Mouse (Mus musculus) lung, embryonic 15.5 days (tissue): ENCODE data around the gene Timm13. TPM values are rescaled to one million over a fixed set of nuclear protein-coding genes. Genes with fewer than 3 reads are reported as not detected.

Source experiments
- ATAC-seq: fragments of 200-750 bp; cut with Nextera tagmentation; 2 replicates; pipeline ENCODE4 v1.8.0; 2017; ENCODE audit warnings: moderate number of reproducible peaks, borderline replicate concordance; ENCODE audit not compliant: low FRiP score, low TSS enrichment; ENCODE audit errors: extremely low read depth
- H3K27ac ChIP-seq: fragments of 300-500 bp; sonication (generic); 2 replicates; pipeline ENCODE4 v1.5.1; 2015; ENCODE audit warnings: moderate library complexity, mild to moderate bottlenecking, inconsistent platforms
- H3K27me3 ChIP-seq: fragments of 300-500 bp; sonication (generic); 2 replicates; pipeline ENCODE4 v1.6.1; 2015; ENCODE audit warnings: inconsistent platforms
- H3K36me3 ChIP-seq: fragments of 300-500 bp; sonication (generic); 2 replicates; pipeline ENCODE4 v1.6.1; 2015; ENCODE audit warnings: inconsistent platforms
- H3K4me1 ChIP-seq: fragments of 300-500 bp; sonication (generic); 2 replicates; pipeline ENCODE4 v1.6.1; 2015; ENCODE audit warnings: inconsistent platforms
- H3K4me2 ChIP-seq: fragments of 300-500 bp; sonication (generic); 2 replicates; pipeline ENCODE4 v1.6.1; 2015; ENCODE audit warnings: inconsistent platforms, mild to moderate bottlenecking, moderate library complexity
- H3K4me3 ChIP-seq: fragments of 300-500 bp; sonication (generic); 2 replicates; pipeline ENCODE4 v1.5.1; 2015; ENCODE audit warnings: mild to moderate bottlenecking, inconsistent platforms
- H3K9ac ChIP-seq: fragments of 300-500 bp; sonication (generic); 2 replicates; pipeline ENCODE4 v1.6.1; 2015; ENCODE audit warnings: inconsistent platforms
- H3K9me3 ChIP-seq: fragments of 300-500 bp; sonication (generic); 2 replicates; pipeline ENCODE4 v1.6.1; 2016; ENCODE audit warnings: inconsistent platforms
- WGBS: fragments of 180-500 bp; shearing (Covaris S2); methylation state at CpG from one replicate; pipeline ENCODE4 v1.1.7; 2015; 5-methylcytosine and 5-hydroxymethylcytosine counted together
- polyA plus RNA-seq: library from polyadenylated mRNA; unstranded; fragments of >200 nt; fragmentation: Nextera tagmentation; extraction: Ambion mirVana; gene quantifications from 2 replicates; pipeline ENCODE4 v1.2.1, GENCODE M21; 2015

The Timm13 gene
- polyA plus RNA-seq, 1 experiment from 2014 or later, result 305 TPM

DNA sequence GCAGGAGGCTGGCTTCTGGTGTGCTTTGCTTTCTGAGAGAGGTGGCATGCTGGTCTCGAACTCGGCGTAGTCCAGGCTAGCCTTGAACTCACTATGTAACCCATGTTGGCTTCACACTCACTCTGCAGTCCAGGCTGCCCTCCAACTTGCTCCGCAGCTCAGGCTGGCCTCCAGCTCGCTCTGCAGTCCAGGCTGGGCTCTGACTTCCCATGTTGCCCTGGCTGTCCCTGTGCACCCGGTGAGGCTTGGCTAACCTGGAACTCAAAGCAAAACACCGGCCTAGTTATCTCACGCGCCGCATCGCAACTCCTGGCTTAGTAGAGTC, 45.1 kb downstream of the Timm13 start:
- Histone ChIP-seq H3K9me3 (no peaks in the 10 kb centered on the region), H3K4me2 (peak overlapping the region; percentile 99), H3K36me3 (peaks cover 20% of the 10 kb centered on the region), H3K4me3 (peak overlapping the region; percentile 78), H3K9ac (peak overlapping the region; percentile 79), H3K27me3 (no peaks in the 10 kb centered on the region), H3K4me1 (peaks cover 43% of the 10 kb centered on the region), H3K27ac (no peak overlapping the region)
- ATAC-seq, result no peak
- 16% methylated on average over 11 of the region's 11 CpGs for WGBS

DNA sequence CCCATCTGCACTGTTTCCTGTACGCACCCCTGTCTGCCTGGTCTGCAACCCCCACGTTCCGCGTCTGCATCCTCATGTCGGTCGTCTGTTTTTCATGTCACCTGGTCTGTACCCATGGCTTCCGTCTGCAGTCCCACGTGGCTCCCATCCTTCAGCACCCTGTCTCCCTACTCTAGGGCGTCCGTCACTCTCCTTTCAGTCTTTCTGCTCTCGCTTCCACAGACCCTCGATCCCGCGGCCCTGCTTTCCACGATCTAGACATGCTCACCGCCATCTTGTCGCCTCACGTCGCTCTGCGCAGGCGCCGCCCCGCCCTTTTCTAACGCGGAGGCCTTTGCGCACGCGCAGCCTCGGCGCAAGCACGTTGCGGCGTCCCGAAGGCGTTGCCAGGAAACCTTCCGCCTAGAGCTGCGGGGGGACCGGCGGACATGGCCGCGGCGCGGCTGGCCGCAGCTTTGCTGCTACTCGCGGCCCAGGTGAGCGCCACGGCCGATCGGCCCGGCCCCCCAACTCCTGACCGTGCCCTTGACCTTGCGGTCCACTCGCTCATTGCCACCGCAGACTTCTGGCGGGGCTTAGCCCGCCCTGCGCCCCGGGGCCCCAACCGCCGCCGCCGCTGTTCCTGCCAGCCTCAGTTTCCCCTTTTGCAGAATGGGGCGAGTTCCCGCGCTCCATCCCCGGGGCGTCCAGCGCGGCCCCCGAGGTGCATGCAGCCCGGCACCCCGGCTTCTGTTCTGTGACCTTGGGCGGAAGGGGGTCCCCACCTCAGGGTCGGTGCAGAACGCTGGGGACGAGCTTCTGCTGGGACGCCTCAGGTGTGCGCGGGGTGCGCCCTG, 45.6 kb downstream of the Timm13 start, which contains the start of the genes Lsm7 and Sppl2b:
Gene Lsm7, minus strand, starts transcription at position 297 of the 836 bp plus-strand sequence.
Gene Sppl2b, plus strand, starts transcription at position 363 of the 836 bp plus-strand sequence.
- peak within 1 kb of the TSS; percentile 79 for H3K9ac ChIP-seq
- H3K4me3 ChIP-seq, result peak within 1 kb of the TSS; percentile 78
- under 1% methylated on average over 81 of the region's 81 CpGs for WGBS
- H3K9me3 ChIP-seq, result no peaks in the 10 kb centered on the region
- peak within 1 kb of the TSS; percentile 99 for H3K4me2 ChIP-seq
- no peak within 1 kb of the TSS for H3K27ac ChIP-seq
- ATAC-seq, result peak; percentile 74
- peaks cover 20% of the 10 kb centered on the region for H3K36me3 ChIP-seq
- peaks cover 43% of the 10 kb centered on the region for H3K4me1 ChIP-seq
- H3K27me3 ChIP-seq, result no peaks in the 10 kb centered on the region

Other genes starting within 250 kb of the Timm13 start
- gene Btbd2, start 243.9 kb downstream of the Timm13 start, polyA plus RNA-seq, result 83.0 and 85.2 TPM in 2 replicates
- gene Mknk2, start 222.9 kb downstream of the Timm13 start, polyA plus RNA-seq, result 99.8 and 104 TPM in 2 replicates
- 44.5 and 44.7 TPM in 2 replicates for gene Mob3a, start 199.0 kb downstream of the Timm13 start, polyA plus RNA-seq
- gene Izumo4, start 198.8 kb downstream of the Timm13 start, polyA plus RNA-seq, result 19.8 and 23.0 TPM in 2 replicates
- 68.2 and 72.4 TPM in 2 replicates for gene Ap3d1, start 158.7 kb downstream of the Timm13 start, polyA plus RNA-seq
- gene Dot1l, start 145.8 kb downstream of the Timm13 start, polyA plus RNA-seq, result 15.5 and 18.3 TPM in 2 replicates
- gene Sf3a2, start 102.8 kb downstream of the Timm13 start, polyA plus RNA-seq, result 60.1 and 64.7 TPM in 2 replicates
- 116 and 118 TPM in 2 replicates for gene Plekhj1, start 102.3 kb downstream of the Timm13 start, polyA plus RNA-seq
- 0.09 and 0.13 TPM in 2 replicates for gene Amh, start 95.7 kb downstream of the Timm13 start, polyA plus RNA-seq
- 0.74 and 1.5 TPM in 2 replicates for gene Jsrp1, start 87.5 kb downstream of the Timm13 start, polyA plus RNA-seq
- 1,965 and 1,985 TPM in 2 replicates for gene Oaz1, start 74.3 kb downstream of the Timm13 start, polyA plus RNA-seq
- gene Lingo3, start 56.9 kb downstream of the Timm13 start, polyA plus RNA-seq, result 0.05 and 0.31 TPM in 2 replicates
- 254 and 281 TPM in 2 replicates for gene Lsm7, start 45.8 kb downstream of the Timm13 start, polyA plus RNA-seq
- gene Sppl2b, start 45.7 kb downstream of the Timm13 start, polyA plus RNA-seq, result 39.1 and 40.8 TPM in 2 replicates
- gene Tmprss9, start 29.1 kb downstream of the Timm13 start, polyA plus RNA-seq, result not detected in 2 replicates
- gene Lmnb2, start 17.3 kb upstream of the Timm13 start, polyA plus RNA-seq, result 55.8 and 60.4 TPM in 2 replicates
- gene Gadd45b, start 29.1 kb upstream of the Timm13 start, polyA plus RNA-seq, result 42.7 and 42.9 TPM in 2 replicates
- 5.3 and 6.6 TPM in 2 replicates for gene Gng7, start 114.0 kb upstream of the Timm13 start, polyA plus RNA-seq
- gene Diras1, start 124.7 kb upstream of the Timm13 start, polyA plus RNA-seq, result 0.11 and 0.30 TPM in 2 replicates
- 17.2 and 20.5 TPM in 2 replicates for gene Slc39a3, start 136.5 kb upstream of the Timm13 start, polyA plus RNA-seq
- 192 TPM in 2 replicates for gene Sgta, start 159.2 kb upstream of the Timm13 start, polyA plus RNA-seq
- 51.7 and 54.3 TPM in 2 replicates for gene Thop1, start 169.1 kb upstream of the Timm13 start, polyA plus RNA-seq
- gene Creb3l3, start 197.9 kb upstream of the Timm13 start, polyA plus RNA-seq, result 0.31 and 0.35 TPM in 2 replicates
- 178 and 180 TPM in 2 replicates for gene Map2k2, start 204.9 kb upstream of the Timm13 start, polyA plus RNA-seq
- gene Zbtb7a, start 234.3 kb upstream of the Timm13 start, polyA plus RNA-seq, result 34.1 and 36.9 TPM in 2 replicates